Mouse (Mus musculus): Measurements from ENCODE around the gene Ankrd34c. TPM values are rescaled to one million over a fixed set of nuclear protein-coding genes. Genes with fewer than 3 reads are reported as not detected.

Gene Ankrd34c
- not detected in 2 replicates for total RNA-seq (2015)
- total RNA-seq (2017) = not detected in 2 replicates

DNA sequence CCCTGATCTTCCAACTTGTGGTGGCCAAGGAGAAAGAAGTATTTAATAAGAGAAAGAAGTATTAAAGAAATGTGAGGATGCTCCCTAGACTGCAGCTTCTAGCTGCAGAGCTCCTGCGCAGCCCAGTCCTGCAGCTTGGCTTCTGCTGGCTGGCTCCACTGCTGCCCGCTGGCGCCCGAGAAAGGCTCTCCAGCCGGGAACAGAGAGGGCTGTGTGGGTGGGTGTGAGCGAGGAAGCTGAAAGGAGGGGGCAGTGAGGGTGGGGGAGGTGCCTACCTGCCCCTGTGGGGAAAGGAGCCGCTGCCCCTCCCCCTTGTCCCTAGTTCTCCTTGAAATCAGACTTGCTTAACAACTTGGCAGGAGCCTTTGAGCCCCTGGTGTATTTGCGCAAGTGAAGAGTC lies at the start of gene Ankrd34c:
Ankrd34c (minus strand) TSS at position 181 of the 400 bp plus-strand sequence.
- ATAC-seq (replicated peaks; ENCODE audit: poor library complexity) = no peak

DNA sequence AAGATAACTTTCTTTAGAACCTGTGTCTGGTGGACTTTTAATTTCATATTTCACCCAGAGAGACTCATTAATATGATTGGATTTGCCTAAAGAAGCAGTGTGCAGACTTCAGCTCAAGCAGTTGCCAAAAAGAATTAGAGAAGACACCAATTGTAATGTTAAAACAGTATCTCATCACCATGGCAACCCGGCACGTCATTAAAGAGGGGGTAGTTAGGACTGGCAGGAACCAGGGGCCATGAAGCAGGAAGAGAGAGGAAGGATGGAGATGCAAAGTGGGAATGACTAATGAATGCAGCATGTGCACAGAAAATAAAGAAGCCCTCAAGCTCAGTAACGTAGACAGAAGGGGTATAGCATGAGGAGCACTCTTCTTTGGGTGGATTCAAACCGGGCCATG lies 49.3 kb upstream of the Ankrd34c start:
- no peak for ATAC-seq (replicated peaks; ENCODE audit: poor library complexity)

DNA sequence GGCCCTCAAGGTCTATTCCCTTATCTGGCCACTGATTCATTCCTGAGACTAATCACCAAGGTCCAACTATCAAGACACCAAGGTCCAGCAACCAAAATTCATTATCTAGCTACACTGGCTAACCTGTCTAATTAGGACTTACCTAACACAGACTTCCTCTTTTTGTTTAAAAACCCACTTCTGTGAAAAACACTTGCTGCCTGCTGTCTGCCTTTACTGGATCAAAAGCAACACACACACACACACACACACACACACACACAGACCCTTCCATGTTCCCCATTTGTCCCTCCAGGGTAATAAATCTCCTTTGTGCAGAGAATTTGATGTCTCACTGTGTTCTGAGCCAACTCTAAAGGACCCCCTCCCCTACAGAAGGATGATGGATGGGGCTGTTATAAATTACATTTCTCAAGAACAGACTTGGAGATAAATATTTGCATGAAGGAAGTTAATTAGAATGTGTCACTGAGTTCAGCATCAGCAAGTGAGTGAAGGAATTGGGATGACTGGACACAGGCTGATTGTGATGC lies 43.2 kb upstream of the Ankrd34c start:
- ATAC-seq (replicated peaks; ENCODE audit: poor library complexity) = peak; percentile 37; the same call in 1 of the 2 replicates

DNA sequence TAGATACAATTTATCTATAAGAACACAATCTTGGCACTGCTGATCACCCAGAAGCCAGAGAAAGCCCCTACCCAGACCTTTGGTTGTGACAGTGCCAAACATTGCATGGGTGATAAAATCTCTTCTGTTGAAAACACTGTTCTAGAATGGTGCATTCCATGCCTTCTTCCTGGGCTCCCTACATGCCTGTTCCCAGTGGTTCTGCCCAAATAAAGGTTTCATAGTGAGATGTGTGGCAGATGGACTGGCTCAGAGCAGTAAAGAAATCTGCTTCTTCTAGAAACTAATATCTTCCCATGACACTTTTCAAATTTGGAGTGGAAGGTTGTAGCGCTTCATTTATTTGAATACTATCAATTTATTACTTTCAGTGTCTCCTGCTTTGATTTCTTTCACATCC lies 41.0 kb upstream of the Ankrd34c start:
- no peak for ATAC-seq (replicated peaks; ENCODE audit: poor library complexity)

DNA sequence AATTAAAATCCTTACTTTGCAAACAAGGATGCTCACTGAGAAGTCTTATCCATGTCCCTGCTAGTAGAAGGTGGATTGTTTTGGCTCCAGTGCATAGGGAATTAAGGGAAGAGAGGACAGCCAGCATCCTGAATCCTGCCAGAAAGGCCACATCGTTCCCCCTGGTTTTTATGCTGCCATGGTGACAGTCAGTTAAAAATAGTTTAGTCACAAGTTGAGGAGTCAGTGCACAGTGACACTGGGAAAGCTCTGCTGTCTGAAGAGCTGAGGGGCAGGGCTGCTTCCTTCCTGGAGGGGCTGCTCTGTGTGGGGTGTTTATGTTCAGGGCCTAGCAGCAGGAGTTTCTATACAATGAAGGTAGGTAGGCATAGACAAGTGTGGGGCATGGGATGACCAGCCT lies 32.9 kb upstream of the Ankrd34c start:
- no peak for ATAC-seq (replicated peaks; ENCODE audit: poor library complexity)

DNA sequence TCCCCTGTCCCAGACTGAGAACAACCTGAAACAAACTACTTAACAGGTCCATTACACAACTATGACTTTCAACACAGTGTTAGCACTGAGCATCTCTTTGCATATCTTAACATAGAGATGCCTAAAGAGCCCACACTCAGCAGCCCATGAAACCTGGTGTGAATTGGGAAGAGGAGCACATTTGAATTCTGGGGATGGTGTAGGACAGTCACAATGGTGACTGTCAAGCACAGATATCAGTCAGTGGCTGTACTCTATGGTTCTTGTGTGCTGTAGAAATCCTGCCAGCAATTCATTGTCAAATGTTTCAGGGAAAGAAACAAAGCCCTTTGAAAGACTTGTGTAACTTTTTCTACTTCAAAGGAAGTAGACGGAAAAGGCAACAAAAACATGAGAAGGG lies 23.7 kb upstream of the Ankrd34c start:
- no peak for ATAC-seq (replicated peaks; ENCODE audit: poor library complexity)

DNA sequence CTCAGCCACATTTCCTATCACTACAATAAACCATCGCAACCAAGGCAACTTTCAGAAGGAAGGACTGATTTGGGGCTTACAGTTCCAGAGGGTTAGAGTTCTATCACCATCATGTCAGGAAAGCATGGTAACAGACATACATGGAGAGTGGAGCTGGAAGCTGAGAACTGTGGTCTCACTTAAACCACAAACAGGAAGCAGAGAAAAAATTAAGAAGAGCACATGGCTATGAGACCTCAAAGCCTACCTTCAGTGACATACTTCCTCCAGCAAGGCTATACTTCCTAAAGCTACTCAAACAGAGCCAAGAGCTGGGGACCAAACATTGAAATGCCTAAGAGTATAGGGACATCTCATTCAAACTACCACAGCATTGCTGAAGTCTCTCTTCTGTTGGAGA lies 20.3 kb upstream of the Ankrd34c start:
- peak; percentile 69 for ATAC-seq (replicated peaks; ENCODE audit: poor library complexity)

DNA sequence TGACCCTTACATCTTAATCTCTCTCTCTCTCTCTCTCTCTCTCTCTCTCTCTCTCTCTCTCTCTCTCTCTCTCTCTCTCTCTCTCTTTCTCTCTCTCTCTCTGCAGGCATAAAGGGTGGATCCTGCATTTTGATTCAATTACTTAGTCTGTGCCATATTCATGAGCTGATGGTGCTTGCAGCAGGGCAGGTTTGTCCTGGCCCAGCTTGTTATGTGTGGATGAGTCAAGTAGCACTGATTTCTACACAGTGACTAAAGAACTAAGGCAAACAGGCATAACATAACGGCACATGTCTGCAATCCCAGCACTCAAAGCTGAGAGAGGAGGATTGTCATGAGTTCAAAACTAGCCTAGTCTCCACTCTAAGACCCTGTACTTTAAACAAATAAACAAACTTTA lies 19.9 kb upstream of the Ankrd34c start:
- no peak for ATAC-seq (replicated peaks; ENCODE audit: poor library complexity)

DNA sequence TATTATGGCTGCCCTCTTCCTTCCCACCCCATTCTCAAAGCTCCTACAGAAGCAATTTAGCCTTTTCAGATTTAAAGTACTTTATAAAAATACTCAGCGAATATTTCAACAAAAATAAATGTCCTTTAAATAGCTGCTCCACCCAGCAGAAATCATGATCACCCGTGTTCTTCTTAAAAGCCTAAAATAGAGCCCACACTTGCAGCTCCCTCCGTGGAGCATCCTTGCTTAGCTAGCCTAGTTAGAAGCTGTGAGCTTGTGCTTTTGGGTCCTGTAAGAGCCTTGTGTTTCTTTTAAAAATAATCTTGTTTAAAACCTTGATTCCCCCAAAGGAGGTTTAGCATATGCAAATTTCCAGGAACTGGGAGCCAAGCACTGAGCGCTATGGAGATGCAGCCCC lies 19.3 kb upstream of the Ankrd34c start:
- ATAC-seq (replicated peaks; ENCODE audit: poor library complexity) = no peak

DNA sequence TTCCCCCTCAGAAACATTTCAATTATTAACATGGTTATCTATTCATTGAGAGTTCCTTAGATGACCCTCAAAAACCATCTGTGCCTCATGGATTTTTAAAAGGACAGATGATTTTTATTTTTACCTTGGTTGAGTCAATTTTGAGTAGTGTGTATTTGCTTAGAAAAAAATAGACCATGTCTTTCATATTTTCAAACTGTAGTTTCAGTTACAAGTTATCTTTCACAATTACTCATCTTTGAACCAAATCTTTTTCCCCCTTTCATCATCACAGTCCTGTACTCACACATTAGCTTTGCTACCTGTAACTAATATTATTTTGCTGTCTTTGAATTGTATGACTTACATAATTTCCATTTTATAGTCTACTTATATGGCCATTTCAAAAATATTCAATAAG lies 1.8 kb upstream of the Ankrd34c start:
- ATAC-seq (replicated peaks; ENCODE audit: poor library complexity) = no peak

DNA sequence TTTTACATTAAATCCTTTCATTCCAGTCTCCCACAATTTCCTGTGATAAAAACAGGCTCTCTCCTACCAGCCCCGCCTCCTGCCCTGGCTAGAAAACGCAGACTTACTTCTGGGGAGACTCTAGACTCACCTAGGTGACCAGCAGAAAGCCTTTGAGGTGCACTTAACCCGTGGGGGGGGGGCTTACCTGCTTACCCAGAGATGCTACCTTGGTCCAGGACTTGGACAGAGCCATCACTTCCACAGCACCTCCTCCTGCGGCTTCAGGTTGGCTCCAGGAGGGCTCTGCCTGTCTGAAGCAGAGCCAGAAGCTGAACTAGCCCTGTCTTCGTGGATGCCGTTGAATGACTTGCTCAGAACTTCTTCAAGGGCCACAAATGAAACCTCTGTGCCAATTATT lies 387 bp downstream of the Ankrd34c start:
- no peak for ATAC-seq (replicated peaks; ENCODE audit: poor library complexity)

DNA sequence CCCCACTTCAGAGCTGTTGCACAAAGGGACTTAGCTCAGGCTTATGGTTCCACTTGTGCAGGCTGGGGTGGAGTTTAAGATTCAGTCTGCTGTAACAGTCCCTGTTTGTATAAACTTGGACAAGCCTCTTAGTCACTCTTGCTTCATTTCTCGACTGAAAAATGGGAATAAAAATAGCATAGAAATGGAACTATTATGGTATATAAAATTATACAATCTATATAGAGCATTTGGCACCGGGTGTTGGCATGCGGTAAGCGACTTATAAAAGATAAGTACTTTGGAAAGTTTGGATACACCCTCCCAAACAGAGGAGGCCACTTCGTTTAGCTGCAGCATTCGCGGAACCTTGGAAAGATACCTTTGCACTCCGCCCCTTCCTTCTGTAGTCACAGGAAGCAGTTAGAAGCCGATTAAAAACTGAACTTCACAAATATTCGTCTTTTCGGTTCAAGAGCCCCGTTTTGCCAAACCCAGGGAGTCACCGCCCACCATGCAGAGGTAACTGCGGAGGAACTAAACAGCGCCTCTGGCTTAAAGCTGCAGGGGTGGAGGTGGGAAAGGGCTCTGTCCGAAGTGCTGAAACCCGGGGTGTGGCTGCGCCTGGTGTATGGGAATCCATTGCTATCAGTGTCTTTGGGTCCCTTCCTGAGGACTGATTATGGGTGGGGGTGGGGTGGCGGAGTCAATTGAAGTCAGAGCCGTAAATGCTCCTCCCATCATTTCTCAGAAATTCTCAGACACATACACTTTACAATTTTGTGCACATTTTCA lies 1.2 kb downstream of the Ankrd34c start:
- peak; percentile 89 for ATAC-seq (replicated peaks; ENCODE audit: poor library complexity)

DNA sequence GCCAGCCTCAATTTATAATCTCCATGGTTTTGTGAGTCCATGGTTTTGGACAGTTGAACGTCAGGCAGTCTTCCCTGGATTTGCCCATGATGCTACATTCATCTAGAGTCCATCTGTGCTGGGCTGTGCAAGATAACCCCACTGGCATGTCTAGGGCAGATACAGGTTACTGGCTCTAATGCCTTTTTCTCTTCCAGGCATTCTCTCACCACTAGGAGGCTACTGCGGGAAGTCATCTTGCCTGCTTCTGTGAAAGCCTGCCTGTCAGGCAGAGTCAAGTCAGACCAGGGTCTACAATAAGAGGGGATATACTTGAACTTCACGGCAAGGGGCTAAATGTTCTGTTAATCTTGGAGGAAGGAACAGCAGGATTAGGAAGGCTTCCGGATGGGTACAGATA lies 31.4 kb downstream of the Ankrd34c start:
- ATAC-seq (replicated peaks; ENCODE audit: poor library complexity) = peak; percentile 47

DNA sequence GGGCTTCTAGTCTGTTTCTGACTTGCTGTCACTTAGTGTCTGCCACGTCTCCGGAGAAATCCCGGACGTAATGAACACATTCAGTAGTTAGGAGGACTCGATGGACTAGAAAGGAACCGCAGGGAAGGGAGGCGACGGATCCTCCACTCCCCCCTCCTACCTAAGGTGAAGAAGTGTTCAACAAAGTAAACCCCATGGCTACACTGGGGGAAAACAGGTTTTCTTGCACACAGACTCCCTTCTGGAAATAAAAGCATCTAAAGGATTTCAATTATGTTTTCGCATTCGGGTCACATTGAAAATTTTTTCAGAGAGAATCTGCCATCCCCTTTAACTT lies 33.1 kb downstream of the Ankrd34c start:
- peak; percentile 5; the same call in 1 of the 2 replicates for ATAC-seq (replicated peaks; ENCODE audit: poor library complexity)

DNA sequence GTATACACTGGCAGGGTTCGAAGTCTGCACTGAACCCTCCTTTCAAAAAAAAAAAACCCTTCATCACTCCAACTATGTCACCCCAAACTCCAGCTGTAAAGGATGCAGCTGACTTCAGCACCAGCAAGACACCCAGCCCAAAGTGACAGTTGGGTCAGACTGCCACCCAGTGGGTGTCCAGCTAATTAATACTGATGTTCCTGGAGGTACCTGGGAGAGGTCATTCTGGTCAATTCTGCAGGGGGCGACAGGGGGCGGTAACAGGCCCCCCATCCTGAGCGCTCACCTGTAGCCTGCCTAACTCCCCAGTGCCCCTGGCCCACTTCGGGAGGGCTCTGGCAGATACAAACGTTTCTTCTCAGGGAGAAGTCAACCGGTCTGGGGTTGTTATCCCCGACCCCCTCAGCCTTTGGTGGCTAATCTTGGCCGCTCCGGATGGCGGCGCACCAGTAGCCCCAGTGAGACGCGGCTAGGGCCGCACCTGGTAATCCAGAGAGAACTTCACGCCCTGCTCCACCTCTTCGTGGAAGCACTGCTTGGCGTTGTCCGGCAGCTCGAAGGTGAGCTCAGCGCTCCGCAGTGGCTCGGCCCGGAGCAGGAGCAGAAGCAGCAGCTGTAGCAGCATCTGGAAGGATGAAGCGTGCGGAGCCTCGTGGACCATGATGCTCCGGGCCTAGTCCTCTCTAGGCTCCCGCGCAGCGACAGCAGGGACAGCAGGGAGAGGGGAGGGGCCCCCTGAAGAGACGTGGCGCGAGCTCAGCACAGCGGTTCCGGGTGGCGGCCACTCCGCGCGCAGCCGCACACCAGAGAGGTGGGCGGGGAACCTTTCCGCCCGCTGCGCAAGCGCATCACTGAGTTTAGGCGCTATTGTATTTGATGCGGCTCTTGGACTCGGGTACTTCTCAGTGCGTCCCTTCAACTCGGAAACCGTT lies 33.7 kb downstream of the Ankrd34c start, which contains the start of gene Tmed3:
Tmed3 (minus strand) TSS at position 804 of the 932 bp plus-strand sequence.
- peak; percentile 80 for ATAC-seq (replicated peaks; ENCODE audit: poor library complexity)

DNA sequence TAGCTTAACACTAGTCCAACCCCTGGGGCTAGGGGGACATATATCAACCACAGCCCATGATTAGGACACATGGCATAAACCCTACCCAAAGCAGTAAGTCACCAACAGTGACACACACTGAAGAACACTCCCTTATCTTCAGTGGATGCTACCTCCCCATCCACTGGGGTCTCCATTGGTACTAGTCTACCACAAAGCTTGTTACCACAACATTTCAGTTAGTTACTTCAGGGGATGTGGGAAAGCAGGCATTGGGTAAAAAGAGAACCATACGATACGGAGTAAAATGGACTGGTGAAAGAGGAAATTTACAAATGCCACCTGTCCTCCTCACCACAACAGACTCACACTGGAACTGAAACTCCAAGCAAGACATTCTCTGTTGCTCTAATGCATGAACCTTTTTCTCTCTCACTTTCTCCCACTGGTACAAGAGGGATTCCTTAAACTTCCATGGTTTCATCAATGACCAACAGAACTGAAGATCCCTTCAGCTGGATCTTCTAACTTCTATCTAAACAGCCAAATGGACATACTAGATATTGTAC lies 37.3 kb downstream of the Ankrd34c start:
- ATAC-seq (replicated peaks; ENCODE audit: poor library complexity) = peak; percentile 58

DNA sequence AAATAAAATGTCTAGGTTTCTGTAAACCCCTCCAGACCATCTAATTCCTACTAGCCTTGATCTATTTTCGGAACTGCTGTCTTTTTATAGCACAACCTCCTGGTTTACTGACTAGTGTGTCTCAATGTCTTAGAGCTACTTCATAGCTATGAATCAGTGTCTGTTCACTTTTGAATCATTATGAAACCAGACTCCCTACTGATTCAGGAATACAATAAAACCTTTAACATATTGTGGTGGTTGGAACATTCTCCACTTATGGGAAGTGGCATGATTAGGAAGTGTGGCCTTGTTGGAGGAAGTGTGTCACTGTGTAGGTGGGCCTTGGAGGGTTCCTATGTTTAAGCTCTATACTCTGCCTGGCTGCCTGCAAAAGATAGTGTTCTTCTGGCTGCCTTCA lies 43.1 kb downstream of the Ankrd34c start:
- ATAC-seq (replicated peaks; ENCODE audit: poor library complexity) = peak; percentile 69

DNA sequence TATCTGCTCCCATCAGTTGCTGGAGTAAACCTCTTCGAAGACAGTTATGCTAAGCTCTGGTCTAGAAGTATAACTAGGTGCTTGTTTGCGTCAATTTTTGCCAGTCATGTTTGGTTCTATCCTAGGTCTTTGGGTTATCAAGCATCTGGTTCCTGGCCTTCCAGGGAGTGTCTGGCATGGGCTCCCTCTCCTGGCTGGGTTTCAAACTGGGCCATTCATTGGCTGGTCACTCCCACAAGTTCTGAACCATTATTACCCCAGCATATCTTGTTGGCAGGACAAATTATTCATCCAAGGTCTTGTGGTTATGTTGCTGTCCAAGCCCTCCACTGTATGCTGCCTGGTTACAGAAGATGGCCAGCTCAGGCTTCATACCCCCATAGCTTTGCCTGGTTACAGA lies 44.6 kb downstream of the Ankrd34c start:
- ATAC-seq (replicated peaks; ENCODE audit: poor library complexity) = no peak

DNA sequence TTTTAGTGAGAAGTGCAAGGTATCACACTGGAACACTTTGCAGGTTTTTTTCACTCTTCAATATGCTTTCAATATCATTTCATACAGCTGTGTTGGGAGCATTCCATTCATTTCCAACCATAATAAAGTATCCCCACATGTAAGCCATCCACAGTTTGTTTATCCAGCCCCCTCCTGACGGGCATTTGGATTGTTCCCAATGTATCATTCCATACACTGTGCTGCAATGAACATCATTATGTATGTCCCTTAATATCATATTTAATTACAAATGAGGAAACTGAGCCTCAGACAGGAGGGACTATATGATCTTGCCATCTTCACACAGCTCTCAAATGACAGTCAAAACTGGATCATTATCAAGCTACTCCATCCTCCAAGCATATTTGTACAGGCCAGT lies 49.1 kb downstream of the Ankrd34c start:
- no peak for ATAC-seq (replicated peaks; ENCODE audit: poor library complexity)

DNA sequence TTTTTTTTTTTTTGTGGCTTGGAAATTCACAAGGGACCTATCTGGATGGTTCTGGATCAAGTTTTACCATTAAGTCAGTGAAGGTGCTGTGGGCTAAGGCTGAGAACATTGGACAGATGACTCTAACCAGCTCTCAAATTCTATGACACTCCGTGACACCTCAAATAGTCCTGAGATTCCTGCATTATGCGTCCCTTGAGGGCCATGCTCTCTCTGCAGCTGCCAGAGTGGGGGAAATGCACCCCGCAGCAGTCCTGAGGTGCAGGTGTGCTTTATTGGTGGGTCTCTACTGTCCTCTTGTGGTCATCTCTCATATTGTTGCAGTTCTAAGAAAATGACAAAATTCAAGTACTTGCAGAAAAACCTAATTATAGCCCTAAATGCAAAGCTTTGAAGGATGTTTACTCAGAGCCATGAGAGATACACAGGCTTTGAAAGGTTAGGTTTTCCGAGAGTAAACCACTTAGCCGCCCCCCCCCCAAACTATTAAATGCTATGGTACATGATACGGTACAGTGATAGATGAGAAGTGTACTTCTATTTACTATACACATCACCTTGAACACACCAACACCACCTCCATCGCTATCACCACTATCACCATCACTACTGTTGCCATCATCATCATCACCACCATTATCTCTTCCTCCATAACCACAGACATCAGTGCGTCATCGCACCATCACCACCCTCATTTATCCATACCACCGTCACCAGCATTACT lies 50.6 kb downstream of the Ankrd34c start:
- ATAC-seq (replicated peaks; ENCODE audit: poor library complexity) = peak; percentile 99

DNA sequence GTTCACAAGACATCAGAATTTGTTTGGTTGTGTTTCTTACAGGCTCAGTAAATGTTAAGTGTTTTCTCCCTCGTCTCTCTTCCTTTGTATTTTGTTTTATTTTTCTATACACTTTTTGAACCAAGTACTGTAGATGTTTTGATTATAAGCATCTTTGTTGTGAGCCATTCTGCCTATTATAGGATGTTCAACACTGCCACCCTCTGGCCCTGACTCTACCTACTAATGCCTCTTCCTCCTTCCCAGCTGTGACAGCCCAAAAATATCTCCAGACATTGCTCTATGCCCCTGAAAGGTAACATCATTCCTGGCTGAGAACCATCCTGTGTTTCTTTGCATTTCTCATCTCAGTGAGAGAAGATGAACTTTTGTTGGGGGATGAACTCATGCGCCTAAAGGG lies 52.0 kb downstream of the Ankrd34c start:
- ATAC-seq (replicated peaks; ENCODE audit: poor library complexity) = no peak

All from megakaryocyte progenitor cell, adult 5-6 weeks (primary cell).